Comparison of ENCODE assay signal across 9 mouse cellular contexts in the genomic region with DNA sequence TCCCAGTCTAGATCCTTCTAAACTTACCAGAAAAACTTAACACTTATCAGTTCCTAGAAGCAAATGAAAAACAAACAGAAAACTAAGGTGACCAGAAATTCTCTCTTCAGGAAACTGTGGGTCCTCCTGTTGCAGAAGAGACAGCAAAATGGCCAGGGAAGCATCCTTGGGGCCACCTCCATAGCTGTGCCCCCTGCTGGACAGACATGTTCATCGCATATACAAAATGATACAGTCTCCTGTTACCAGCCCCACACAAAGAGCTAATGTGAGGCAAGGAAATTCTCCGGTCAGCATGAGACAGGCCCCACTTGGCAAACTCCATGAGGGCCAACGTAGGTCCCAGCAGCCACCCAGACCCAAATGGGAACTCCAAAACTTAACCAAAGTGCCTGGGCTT.
A peak's percentile ranks its signal among the peaks of the same experiment; 100 is the strongest.
DNase-seq lines count a peak whose midpoint lies in the region; ATAC-seq and TF ChIP-seq lines count a peak whose summit lies in the region.
"Had no signal": no experiment of that assay in that cellular context is flagged by ENCODE, and none has a peak within 500 bp of the region (broad histone marks: within the 10 kb centered on the region; RNA-seq: fewer than 3 reads in every experiment).

No protein-coding gene starts in this region.

- WGBS in bone marrow, adult 2 months = 75% methylated on average over 3 of the region's 3 CpGs
- WGBS in midbrain, postnatal 0 days = 60% methylated on average over 3 of the region's 3 CpGs

- TF ChIP-seq CTCF in bone marrow, adult 2 months (IDR thresholded peaks at IDR 0.05; ENCODE audit: control insufficient read depth, insufficient read depth, low read length) = peak; percentile 57
- TF ChIP-seq CTCF in midbrain, postnatal 0 days (IDR thresholded peaks at IDR 0.05) = peak; percentile 50

- H3K4me2 ChIP-seq in midbrain, postnatal 0 days (ENCODE audit: low read depth, low read length, poor library complexity, severe bottlenecking) = no peak overlapping the region
- H3K4me2 ChIP-seq: limb, embryonic 13.5 days had no signal

- DNase-seq in adrenal gland, adult (ENCODE audit: inconsistent age in 2 of 2, low spot score in 1 of 2) = peak; percentile 16 to 59
- no peak for DNase-seq in adrenal gland, postnatal 4 days (ENCODE audit: low spot score in 2 of 2)
- DNase-seq in left cerebral cortex, postnatal 4 days = peak; percentile 26
- no peak for DNase-seq in left cerebral cortex, postnatal 14 days (ENCODE audit: low spot score in 2 of 2)
- no peak for DNase-seq in midbrain, postnatal 0 days (ENCODE audit: low spot score)
- DNase-seq in layer of hippocampus, postnatal 10 days (ENCODE audit: low spot score in 2 of 2) = no peak
- DNase-seq in left cerebral cortex, adult 8-10 months (ENCODE audit: low spot score in 2 of 2) = no peak

- H3K36me3 ChIP-seq in midbrain, postnatal 0 days (ENCODE audit: insufficient read depth, low read length) = no peaks in the 10 kb centered on the region
- H3K36me3 ChIP-seq: limb, embryonic 13.5 days had no signal

- ATAC-seq in midbrain, postnatal 0 days (ENCODE audit: low FRiP score) = no peak

- intact Hi-C loops in left cerebral cortex, postnatal 4 days (cut with DNase I) = no loop called here
- intact Hi-C loops in left cerebral cortex, postnatal 14 days (cut with DNase I) = no loop called here

- H3K9me3 ChIP-seq in midbrain, postnatal 0 days (ENCODE audit: low read length) = no peaks in the 10 kb centered on the region
- H3K9me3 ChIP-seq: limb, embryonic 13.5 days had no signal

- no peak overlapping the region for H3K27ac ChIP-seq in bone marrow, adult 2 months (ENCODE audit: control insufficient read depth, insufficient read depth, low read depth, low read length, poor library complexity)
- no peak overlapping the region for H3K27ac ChIP-seq in midbrain, postnatal 0 days (ENCODE audit: low read depth, low read length)
- H3K27ac ChIP-seq: limb, embryonic 13.5 days had no signal

- H3K27me3 ChIP-seq in midbrain, postnatal 0 days (ENCODE audit: insufficient read depth, low read length) = no peaks in the 10 kb centered on the region
- H3K27me3 ChIP-seq: limb, embryonic 13.5 days had no signal

- no peak for TF ChIP-seq POLR2A in bone marrow, adult 2 months (IDR thresholded peaks at IDR 0.05; ENCODE audit: borderline replicate concordance, control insufficient read depth, low read depth, low read length)

- H3K9ac ChIP-seq in midbrain, postnatal 0 days (replicated peaks; ENCODE audit: low read length, poor library complexity, severe bottlenecking) = no peak overlapping the region
- H3K9ac ChIP-seq: limb, embryonic 13.5 days had no signal

- no peak overlapping the region for H3K4me3 ChIP-seq in bone marrow, adult 2 months (replicated peaks; ENCODE audit: control insufficient read depth, low read depth, low read length)
- H3K4me3 ChIP-seq in midbrain, postnatal 0 days (ENCODE audit: low read depth, low read length) = no peak overlapping the region
- H3K4me3 ChIP-seq: limb, embryonic 13.5 days had no signal

- H3K4me1 ChIP-seq in bone marrow, adult 2 months (ENCODE audit: control insufficient read depth, insufficient read depth, low read length) = no peaks in the 10 kb centered on the region
- H3K4me1 ChIP-seq in midbrain, postnatal 0 days (ENCODE audit: insufficient read depth, low read length) = no peaks in the 10 kb centered on the region
- H3K4me1 ChIP-seq: limb, embryonic 13.5 days had no signal

Comparison
In these comparisons a context has a peak if more than half of its experiments do, and no peak if none do; other contexts are left out.
1. DNase-seq: peak in adrenal gland, adult (2 of 2) and left cerebral cortex, postnatal 4 days (single experiment); none in adrenal gland, postnatal 4 days (0 of 2), left cerebral cortex, postnatal 14 days (0 of 2), midbrain, postnatal 0 days (single experiment), layer of hippocampus, postnatal 10 days (0 of 2) and left cerebral cortex, adult 8-10 months (0 of 2).